Mouse (Mus musculus) hindbrain, embryonic 10.5 days (tissue): Measurements from ENCODE around the gene Zbtb8os. TPM values are rescaled to one million over a fixed set of nuclear protein-coding genes. Genes with fewer than 3 reads are reported as not detected.

Experiments
- DNase-seq: peaks from one replicate; pipeline ENCODE4 v3.0.0-alpha.2; 2017; ENCODE audit warnings: low spot score
- H3K27ac ChIP-seq: fragments of 300-500 bp; sonication (generic); 2 replicates; pipeline ENCODE4 v1.5.1; 2016; ENCODE audit warnings: mild to moderate bottlenecking, moderate library complexity
- H3K27me3 ChIP-seq: fragments of 300-500 bp; sonication (generic); 2 replicates; pipeline ENCODE4 v1.6.1; 2016; ENCODE audit warnings: mild to moderate bottlenecking; ENCODE audit not compliant: poor library complexity, insufficient read depth, severe bottlenecking
- H3K36me3 ChIP-seq: fragments of 300-500 bp; sonication (generic); 2 replicates; pipeline ENCODE4 v1.6.1; 2016; ENCODE audit warnings: mild to moderate bottlenecking, moderate library complexity
- H3K4me1 ChIP-seq: fragments of 300-500 bp; sonication (generic); replicated peaks from 2 replicates; pipeline ENCODE4 v1.6.1; 2016; ENCODE audit warnings: mild to moderate bottlenecking
- H3K4me3 ChIP-seq: fragments of 300-500 bp; sonication (generic); 2 replicates; pipeline ENCODE4 v1.5.1; 2016; ENCODE audit warnings: mild to moderate bottlenecking, moderate library complexity
- H3K9me3 ChIP-seq: fragments of 300-500 bp; sonication (generic); 2 replicates; pipeline ENCODE4 v1.6.1; 2016; ENCODE audit warnings: mild to moderate bottlenecking, moderate library complexity
- WGBS: fragments of 180-500 bp; shearing (Covaris S2); methylation state at CpG from one replicate; pipeline ENCODE4 v1.1.7; 2016; 5-methylcytosine and 5-hydroxymethylcytosine counted together
- polyA plus RNA-seq: library from polyadenylated mRNA; unstranded; fragments of >200 nt; fragmentation: Nextera tagmentation; extraction: Ambion mirVana; gene quantifications from 2 replicates; pipeline ENCODE4 v1.2.1, GENCODE M21; 2016

The Zbtb8os gene
- polyA plus RNA-seq, 1 experiment from 2014 or later, result 45.4 TPM

GRCm38 (mm10) chr4:129303401-129303800, 32.1 kb upstream of the Zbtb8os start:
- H3K4me1 ChIP-seq, result peaks cover 14% of the 10 kb centered on the region
- peaks cover 37% of the 10 kb centered on the region for H3K36me3 ChIP-seq
- no peak overlapping the region for H3K4me3 ChIP-seq
- H3K9me3 ChIP-seq, result 0 out of 2 replicates have a peak, but pooled peaks cover 8% of the 10 kb centered on the region
- H3K27ac ChIP-seq, result no peak overlapping the region
- WGBS, result 72% methylated on average over 5 of the region's 5 CpGs
- H3K27me3 ChIP-seq, result no peaks in the 10 kb centered on the region
- no peak for DNase-seq

GRCm38 (mm10) chr4:129303816-129304215, 31.7 kb upstream of the Zbtb8os start:
- WGBS, result 87% methylated on average over 9 of the region's 9 CpGs
- Histone ChIP-seq H3K9me3 (0 out of 2 replicates have a peak, but pooled peaks cover 8% of the 10 kb centered on the region), H3K4me1 (peaks cover 11% of the 10 kb centered on the region), H3K27ac (no peak overlapping the region), H3K4me3 (no peak overlapping the region), H3K27me3 (no peaks in the 10 kb centered on the region), H3K36me3 (peaks cover 41% of the 10 kb centered on the region)
- DNase-seq, result no peak

GRCm38 (mm10) chr4:129304306-129304705, 31.2 kb upstream of the Zbtb8os start:
- WGBS, result 83% methylated on average over 1 of the region's 1 CpGs
- no peak for DNase-seq
- no peak overlapping the region for H3K4me3 ChIP-seq
- H3K27me3 ChIP-seq, result no peaks in the 10 kb centered on the region
- peaks cover 46% of the 10 kb centered on the region for H3K36me3 ChIP-seq
- H3K9me3 ChIP-seq, result 0 out of 2 replicates have a peak, but pooled peaks cover 8% of the 10 kb centered on the region
- H3K27ac ChIP-seq, result no peak overlapping the region
- H3K4me1 ChIP-seq, result peaks cover 6% of the 10 kb centered on the region

- 95% methylated on average over 1 of the region's 1 CpGs for WGBS
- H3K36me3 ChIP-seq, result peaks cover 82% of the 10 kb centered on the region
- H3K4me1 ChIP-seq, result 0 out of 2 replicates have a peak, but pooled peaks cover 3% of the 10 kb centered on the region
- H3K27ac ChIP-seq, result no peak overlapping the region
- no peaks in the 10 kb centered on the region for H3K9me3 ChIP-seq
- H3K27me3 ChIP-seq, result no peaks in the 10 kb centered on the region
- DNase-seq, result no peak
- no peak overlapping the region for H3K4me3 ChIP-seq
Observed at GRCm38 (mm10) chr4:129307936-129308335, 27.6 kb upstream of the Zbtb8os start.

- Histone ChIP-seq H3K4me3 (no peak overlapping the region), H3K36me3 (peaks cover 100% of the 10 kb centered on the region), H3K9me3 (no peaks in the 10 kb centered on the region), H3K27me3 (no peaks in the 10 kb centered on the region), H3K4me1 (no peaks in the 10 kb centered on the region), H3K27ac (no peak overlapping the region)
- no peak for DNase-seq
- 92% methylated on average over 3 of the region's 3 CpGs for WGBS
Observed at GRCm38 (mm10) chr4:129313886-129314285, 21.6 kb upstream of the Zbtb8os start.

GRCm38 (mm10) chr4:129320876-129321275, 14.6 kb upstream of the Zbtb8os start:
- no peak overlapping the region for H3K27ac ChIP-seq
- no peaks in the 10 kb centered on the region for H3K4me1 ChIP-seq
- WGBS, result 91% methylated on average over 1 of the region's 1 CpGs
- H3K27me3 ChIP-seq, result no peaks in the 10 kb centered on the region
- H3K4me3 ChIP-seq, result no peak overlapping the region
- peaks cover 100% of the 10 kb centered on the region for H3K36me3 ChIP-seq
- no peak for DNase-seq
- H3K9me3 ChIP-seq, result no peaks in the 10 kb centered on the region

GRCm38 (mm10) chr4:129322042-129322441, 13.5 kb upstream of the Zbtb8os start:
- H3K4me3 ChIP-seq, result no peak overlapping the region
- H3K27ac ChIP-seq, result no peak overlapping the region
- no peaks in the 10 kb centered on the region for H3K4me1 ChIP-seq
- H3K9me3 ChIP-seq, result no peaks in the 10 kb centered on the region
- peaks cover 100% of the 10 kb centered on the region for H3K36me3 ChIP-seq
- DNase-seq, result no peak
- 94% methylated on average over 5 of the region's 5 CpGs for WGBS
- H3K27me3 ChIP-seq, result no peaks in the 10 kb centered on the region

GRCm38 (mm10) chr4:129323491-129323890, 12.0 kb upstream of the Zbtb8os start:
- H3K4me1 ChIP-seq, result no peaks in the 10 kb centered on the region
- no peak overlapping the region for H3K4me3 ChIP-seq
- no peaks in the 10 kb centered on the region for H3K9me3 ChIP-seq
- H3K36me3 ChIP-seq, result peaks cover 100% of the 10 kb centered on the region
- H3K27ac ChIP-seq, result no peak overlapping the region
- WGBS, result 96% methylated on average over 1 of the region's 1 CpGs
- no peaks in the 10 kb centered on the region for H3K27me3 ChIP-seq
- no peak for DNase-seq

GRCm38 (mm10) chr4:129324756-129325155, 10.7 kb upstream of the Zbtb8os start:
- 92% methylated on average over 1 of the region's 1 CpGs for WGBS
- Histone ChIP-seq H3K9me3 (no peaks in the 10 kb centered on the region), H3K4me3 (no peak overlapping the region), H3K27ac (no peak overlapping the region), H3K36me3 (peaks cover 100% of the 10 kb centered on the region), H3K27me3 (no peaks in the 10 kb centered on the region), H3K4me1 (no peaks in the 10 kb centered on the region)
- DNase-seq, result no peak

GRCm38 (mm10) chr4:129326191-129326590, 9.3 kb upstream of the Zbtb8os start:
- Histone ChIP-seq H3K9me3 (no peaks in the 10 kb centered on the region), H3K4me3 (no peak overlapping the region), H3K36me3 (peaks cover 100% of the 10 kb centered on the region), H3K4me1 (peaks cover 7% of the 10 kb centered on the region; the same call in 1 of the 2 replicates), H3K27me3 (no peaks in the 10 kb centered on the region), H3K27ac (no peak overlapping the region)
- 88% methylated on average over 1 of the region's 1 CpGs for WGBS
- DNase-seq, result no peak

GRCm38 (mm10) chr4:129332846-129333245, 2.6 kb upstream of the Zbtb8os start:
- peaks cover 60% of the 10 kb centered on the region for H3K36me3 ChIP-seq
- H3K4me1 ChIP-seq, result peaks cover 49% of the 10 kb centered on the region
- no peaks in the 10 kb centered on the region for H3K27me3 ChIP-seq
- no peak for DNase-seq
- WGBS, result 46% methylated on average over 1 of the region's 1 CpGs
- no peaks in the 10 kb centered on the region for H3K9me3 ChIP-seq
- peak overlapping the region; percentile 94 for H3K4me3 ChIP-seq
- no peak overlapping the region for H3K27ac ChIP-seq

GRCm38 (mm10) chr4:129334677-129335215, 749 bp upstream of the Zbtb8os start:
- under 1% methylated on average over 62 of the region's 62 CpGs for WGBS
- Histone ChIP-seq H3K4me3 (peak overlapping the region; percentile 94), H3K27me3 (no peaks in the 10 kb centered on the region), H3K36me3 (peaks cover 43% of the 10 kb centered on the region), H3K4me1 (peaks cover 49% of the 10 kb centered on the region), H3K9me3 (no peaks in the 10 kb centered on the region), H3K27ac (peak overlapping the region; percentile 99)
- no peak for DNase-seq

- WGBS, result 57% methylated on average over 14 of the region's 14 CpGs
- Histone ChIP-seq H3K4me3 (peak overlapping the region; percentile 94), H3K27me3 (no peaks in the 10 kb centered on the region), H3K9me3 (no peaks in the 10 kb centered on the region), H3K27ac (peak overlapping the region; percentile 99), H3K36me3 (peaks cover 41% of the 10 kb centered on the region), H3K4me1 (peaks cover 42% of the 10 kb centered on the region)
- DNase-seq, result no peak
Observed at GRCm38 (mm10) chr4:129336291-129336690, 796 bp downstream of the Zbtb8os start.

GRCm38 (mm10) chr4:129339743-129340142, 4.2 kb downstream of the Zbtb8os start:
- 97% methylated on average over 3 of the region's 3 CpGs for WGBS
- peaks cover 49% of the 10 kb centered on the region for H3K36me3 ChIP-seq
- no peak overlapping the region for H3K27ac ChIP-seq
- no peaks in the 10 kb centered on the region for H3K27me3 ChIP-seq
- H3K4me3 ChIP-seq, result no peak overlapping the region
- H3K4me1 ChIP-seq, result peaks cover 14% of the 10 kb centered on the region; the same call in 1 of the 2 replicates
- no peak for DNase-seq
- no peaks in the 10 kb centered on the region for H3K9me3 ChIP-seq
